Mouse (Mus musculus) heart, embryonic 16.5 days (tissue): ENCODE data around the gene Rcor1. TPM values are rescaled to one million over a fixed set of nuclear protein-coding genes. Genes with fewer than 3 reads are reported as not detected.

Source experiments
- ATAC-seq: fragments of 200-750 bp; cut with Nextera tagmentation; replicated peaks from 2 replicates; pipeline ENCODE4 v1.8.0; 2017; ENCODE audit warnings: moderate number of reproducible peaks; ENCODE audit not compliant: insufficient read depth, low FRiP score; ENCODE audit errors: extremely low read depth
- H3K27ac ChIP-seq: fragments of 300-500 bp; sonication (generic); 2 replicates; pipeline ENCODE4 v1.5.1; 2014; ENCODE audit warnings: mild to moderate bottlenecking, low read length, control low read depth, moderate library complexity
- H3K27me3 ChIP-seq: fragments of 300-500 bp; sonication (generic); 2 replicates; pipeline ENCODE4 v1.6.1; 2014; ENCODE audit warnings: low read length, mixed read lengths; ENCODE audit not compliant: control insufficient read depth, insufficient read depth
- H3K36me3 ChIP-seq: fragments of 300-500 bp; sonication (generic); 2 replicates; pipeline ENCODE4 v1.6.1; 2014; ENCODE audit not compliant: control insufficient read depth, insufficient read depth
- H3K4me1 ChIP-seq: fragments of 300-500 bp; sonication (generic); 2 replicates; pipeline ENCODE4 v1.6.1; 2014; ENCODE audit warnings: low read length, mixed read lengths; ENCODE audit not compliant: control insufficient read depth, insufficient read depth
- H3K4me2 ChIP-seq: fragments of 300-500 bp; sonication (generic); 2 replicates; pipeline ENCODE4 v1.6.1; 2014; ENCODE audit warnings: low read depth, mild to moderate bottlenecking, control low read depth, low read length
- H3K4me3 ChIP-seq: fragments of 300-500 bp; sonication (generic); 2 replicates; pipeline ENCODE4 v1.5.1; 2014; ENCODE audit warnings: mild to moderate bottlenecking, control low read depth, low read length
- H3K9ac ChIP-seq: fragments of 300-500 bp; sonication (generic); 2 replicates; pipeline ENCODE4 v1.6.1; 2014; ENCODE audit warnings: low read length, control low read depth
- H3K9me3 ChIP-seq: fragments of 300-500 bp; sonication (generic); replicated peaks from 2 replicates; pipeline ENCODE4 v1.6.1; 2016; ENCODE audit warnings: low read length; ENCODE audit not compliant: control insufficient read depth
- whole genome bisulfite sequencing: fragments of 180-500 bp; shearing (Covaris S2); extraction: QIAGEN DNeasy Blood & Tissue Kit; methylation state at CpG from one replicate; pipeline ENCODE4 v1.1.7; 2014; 5-methylcytosine and 5-hydroxymethylcytosine counted together
- polyA plus RNA-seq: library from polyadenylated mRNA; unstranded; fragments of >200 nt; fragmentation: Nextera tagmentation; extraction: Ambion mirVana; gene quantifications from 2 replicates; pipeline ENCODE4 v1.2.1, GENCODE M21; 2015

Gene Rcor1
- polyA plus RNA-seq, 1 experiment from 2014 or later, result 6.5 TPM

DNA sequence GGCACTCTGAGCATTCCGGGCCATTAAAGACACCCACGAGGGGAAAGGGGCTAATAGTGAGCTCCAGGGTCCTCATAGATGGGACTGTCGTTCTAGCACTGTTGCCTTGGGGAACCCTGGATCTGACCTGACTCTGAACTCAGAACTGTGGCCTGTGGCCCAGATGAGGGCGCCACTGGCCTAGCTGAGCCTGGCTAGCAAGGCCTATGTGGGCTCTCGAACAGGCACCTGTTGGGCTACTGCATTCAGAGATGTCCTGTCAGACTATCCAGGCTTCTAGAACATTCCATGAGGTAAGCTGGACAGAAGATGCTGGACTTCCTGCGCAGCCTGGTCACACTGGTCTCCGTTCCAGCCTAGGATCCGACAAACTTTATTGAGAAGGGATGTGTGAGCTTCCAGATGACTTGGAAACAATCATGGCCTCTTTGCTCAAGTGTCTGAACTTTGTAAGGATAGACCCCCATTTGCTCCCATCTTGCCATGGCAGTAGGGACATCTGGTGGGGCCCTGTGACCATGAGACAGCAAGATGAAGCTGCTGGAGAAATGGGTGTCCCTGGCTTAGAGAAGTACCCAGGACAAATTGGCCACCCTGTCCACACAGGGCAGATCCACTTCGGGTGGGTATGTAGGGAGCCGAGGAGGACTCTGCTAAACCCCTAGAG is 126.1 kb downstream of the Rcor1 start:
- peaks cover 31% of the 10 kb centered on the region for H3K4me1 ChIP-seq
- H3K4me3 ChIP-seq, result peak overlapping the region; percentile 92
- H3K27me3 ChIP-seq, result no peaks in the 10 kb centered on the region
- H3K4me2 ChIP-seq, result peak overlapping the region; percentile 90
- 64% methylated on average over 10 of the region's 10 CpGs for WGBS
- no peaks in the 10 kb centered on the region for H3K9me3 ChIP-seq
- H3K36me3 ChIP-seq, result no peaks in the 10 kb centered on the region
- ATAC-seq, result no peak
- H3K27ac ChIP-seq, result peak overlapping the region; percentile 83
- peak overlapping the region; percentile 90 for H3K9ac ChIP-seq

Other genes with a start within 250 kb of the Rcor1 start
- gene Mok, start 198.4 kb upstream of the Rcor1 start, polyA plus RNA-seq, result 3.9 and 4.2 TPM in 2 replicates
- 4.9 and 5.1 TPM in 2 replicates for gene Zfp839, start 189.1 kb upstream of the Rcor1 start, polyA plus RNA-seq
- gene Cinp, start 150.2 kb upstream of the Rcor1 start, polyA plus RNA-seq, result 63.1 and 64.7 TPM in 2 replicates
- 2.2 and 3.1 TPM in 2 replicates for gene Tecpr2, start 150.1 kb upstream of the Rcor1 start, polyA plus RNA-seq
- 19.3 and 22.0 TPM in 2 replicates for gene Ankrd9, start 60.3 kb upstream of the Rcor1 start, polyA plus RNA-seq
- gene Traf3, start 127.0 kb downstream of the Rcor1 start, polyA plus RNA-seq, result 6.0 and 6.5 TPM in 2 replicates
- gene 4930595D18Rik, start 145.1 kb downstream of the Rcor1 start, polyA plus RNA-seq, result not detected in 2 replicates
- 1.8 and 2.4 TPM in 2 replicates for gene Amn, start 231.7 kb downstream of the Rcor1 start, polyA plus RNA-seq